Mouse (Mus musculus) intestine, postnatal 0 days (tissue): ENCODE measurements at regions not wholly inside any gene's neighbourhood (a gene's known extent, or its start where the extent isn't known, plus 50 kb on each side); places are given as distances from the start of the nearest gene placed in this dataset.
A peak's percentile ranks its signal among the peaks of the same experiment; 100 is the strongest.

Experiments used
- ATAC-seq: fragments of 200-750 bp; cut with Nextera tagmentation; 2 replicates; pipeline ENCODE4 v1.8.0; 2017; ENCODE audit warnings: mild to moderate bottlenecking, moderate TSS enrichment, moderate library complexity
- H3K27ac ChIP-seq: fragments of 300-500 bp; sonication (generic); 2 replicates; pipeline ENCODE4 v1.5.1; 2014; ENCODE audit warnings: mild to moderate bottlenecking, low read depth, low read length, moderate library complexity
- H3K27me3 ChIP-seq: fragments of 300-500 bp; sonication (generic); replicated peaks from 2 replicates; pipeline ENCODE4 v1.6.1; 2014; ENCODE audit warnings: low read length, mixed read lengths; ENCODE audit not compliant: control insufficient read depth, insufficient read depth
- H3K36me3 ChIP-seq: fragments of 300-500 bp; sonication (generic); 2 replicates; pipeline ENCODE4 v1.6.1; 2014; ENCODE audit warnings: mild to moderate bottlenecking, moderate library complexity; ENCODE audit not compliant: control insufficient read depth, insufficient read depth
- H3K4me1 ChIP-seq: fragments of 300-500 bp; sonication (generic); replicated peaks from 2 replicates; pipeline ENCODE4 v1.6.1; 2014; ENCODE audit warnings: antibody characterized with exemption, low read length, mixed read lengths; ENCODE audit not compliant: control insufficient read depth, insufficient read depth
- H3K4me2 ChIP-seq: fragments of 300-500 bp; sonication (generic); replicated peaks from 2 replicates; pipeline ENCODE4 v1.6.1; 2014; ENCODE audit warnings: low read depth, mild to moderate bottlenecking, moderate library complexity
- H3K4me3 ChIP-seq: fragments of 300-500 bp; sonication (generic); 2 replicates; pipeline ENCODE4 v1.5.1; 2014; ENCODE audit warnings: low read depth, low read length
- H3K9ac ChIP-seq: fragments of 300-500 bp; sonication (generic); 2 replicates; pipeline ENCODE4 v1.6.1; 2014; ENCODE audit warnings: mild to moderate bottlenecking, low read depth, low read length
- H3K9me3 ChIP-seq: fragments of 300-500 bp; sonication (generic); 2 replicates; pipeline ENCODE4 v1.6.1; 2016; ENCODE audit warnings: mixed run types; ENCODE audit not compliant: control insufficient read depth
- CTCF ChIP-seq: sonication (generic); IDR thresholded peaks from 2 replicates; pipeline ENCODE4 v1.5.1; 2016; ENCODE audit warnings: low read depth, mild to moderate bottlenecking, control low read depth, antibody characterized with exemption, moderate library complexity
- WGBS: fragments of 180-500 bp; shearing (Covaris S2); extraction: QIAGEN DNeasy Blood & Tissue Kit; methylation state at CpG from one replicate; pipeline ENCODE4 v1.1.7; 2014; 5-methylcytosine and 5-hydroxymethylcytosine counted together

- H3K27me3 ChIP-seq: 0 out of 2 replicates have a peak, but pooled peaks cover 5% of the 10 kb centered on the region
- no peaks in the 10 kb centered on the region for H3K9me3 ChIP-seq
- 59% methylated on average over 5 of the region's 5 CpGs for WGBS
- H3K36me3 ChIP-seq: no peaks in the 10 kb centered on the region
- TF ChIP-seq CTCF: no peak
- ATAC-seq: no peak
- H3K9ac ChIP-seq: no peak overlapping the region
- H3K4me3 ChIP-seq: no peak overlapping the region
- H3K4me2 ChIP-seq: no peak overlapping the region
- H3K27ac ChIP-seq: no peak overlapping the region
- H3K4me1 ChIP-seq: no peaks in the 10 kb centered on the region
Observed at GRCm38 (mm10) chr13:59939886-59940285, 116.9 kb upstream of the Tut7 start.

GRCm38 (mm10) chr13:59937147-59937546 is 114.2 kb upstream of the Tut7 start:
- no peaks in the 10 kb centered on the region for H3K9me3 ChIP-seq
- H3K27ac ChIP-seq: no peak overlapping the region
- WGBS: 48% methylated on average over 3 of the region's 3 CpGs
- no peak overlapping the region for H3K4me3 ChIP-seq
- H3K4me2 ChIP-seq: no peak overlapping the region
- no peak overlapping the region for H3K9ac ChIP-seq
- no peaks in the 10 kb centered on the region for H3K4me1 ChIP-seq
- no peak for ATAC-seq
- 0 out of 2 replicates have a peak, but pooled peaks cover 5% of the 10 kb centered on the region for H3K27me3 ChIP-seq
- H3K36me3 ChIP-seq: no peaks in the 10 kb centered on the region
- TF ChIP-seq CTCF: peak; percentile 45

GRCm38 (mm10) chr13:59934556-59934955 is 111.6 kb upstream of the Tut7 start:
- Histone ChIP-seq H3K9me3 (no peaks in the 10 kb centered on the region), H3K9ac (no peak overlapping the region), H3K4me1 (no peaks in the 10 kb centered on the region), H3K4me2 (no peak overlapping the region), H3K4me3 (no peak overlapping the region), H3K27me3 (no peaks in the 10 kb centered on the region), H3K27ac (no peak overlapping the region), H3K36me3 (no peaks in the 10 kb centered on the region)
- 48% methylated on average over 1 of the region's 1 CpGs for WGBS
- no peak for TF ChIP-seq CTCF
- ATAC-seq: no peak

- Histone ChIP-seq H3K4me3 (no peak overlapping the region), H3K27me3 (no peaks in the 10 kb centered on the region), H3K4me1 (no peaks in the 10 kb centered on the region), H3K9ac (no peak overlapping the region), H3K4me2 (no peak overlapping the region), H3K36me3 (no peaks in the 10 kb centered on the region), H3K27ac (no peak overlapping the region), H3K9me3 (no peaks in the 10 kb centered on the region)
- no peak for ATAC-seq
- WGBS: 86% methylated on average over 1 of the region's 1 CpGs
- TF ChIP-seq CTCF: no peak
Observed at GRCm38 (mm10) chr13:59934093-59934492, 111.1 kb upstream of the Tut7 start.

- H3K4me2 ChIP-seq: no peak overlapping the region
- H3K4me1 ChIP-seq: no peaks in the 10 kb centered on the region
- no peak overlapping the region for H3K4me3 ChIP-seq
- no peak for ATAC-seq
- H3K27ac ChIP-seq: no peak overlapping the region
- H3K27me3 ChIP-seq: no peaks in the 10 kb centered on the region
- H3K36me3 ChIP-seq: no peaks in the 10 kb centered on the region
- no peak for TF ChIP-seq CTCF
- H3K9ac ChIP-seq: no peak overlapping the region
- WGBS: 67% methylated on average over 12 of the region's 12 CpGs
- H3K9me3 ChIP-seq: no peaks in the 10 kb centered on the region
Observed at GRCm38 (mm10) chr13:59927379-59928111, 104.6 kb upstream of the Tut7 start.

- no peak overlapping the region for H3K9ac ChIP-seq
- H3K27me3 ChIP-seq: no peaks in the 10 kb centered on the region
- H3K4me1 ChIP-seq: no peaks in the 10 kb centered on the region
- H3K27ac ChIP-seq: no peak overlapping the region
- no peak overlapping the region for H3K4me2 ChIP-seq
- TF ChIP-seq CTCF: no peak
- H3K36me3 ChIP-seq: no peaks in the 10 kb centered on the region
- no peaks in the 10 kb centered on the region for H3K9me3 ChIP-seq
- H3K4me3 ChIP-seq: no peak overlapping the region
- WGBS: 74% methylated on average over 9 of the region's 9 CpGs
- no peak for ATAC-seq
Observed at GRCm38 (mm10) chr13:59925845-59926481, 103.0 kb upstream of the Tut7 start.
